Mouse (Mus musculus) cortical plate, adult 2 months (tissue): ENCODE measurements around the gene Smad1.

Source experiments
- CTCF ChIP-seq: fragments of 200-500 bp; IDR thresholded peaks from 2 replicates; pipeline ENCODE4 v1.5.1; 2011; ENCODE audit warnings: mild to moderate bottlenecking, control low read depth, low read length; ENCODE audit not compliant: insufficient read depth; ENCODE audit errors: extremely low read depth
- POLR2A ChIP-seq: fragments of 200-500 bp; IDR thresholded peaks from 2 replicates; pipeline ENCODE4 v1.6.1; 2011; ENCODE audit warnings: mild to moderate bottlenecking, low read length, control low read depth; ENCODE audit not compliant: insufficient read depth; ENCODE audit errors: extremely low read depth

DNA sequence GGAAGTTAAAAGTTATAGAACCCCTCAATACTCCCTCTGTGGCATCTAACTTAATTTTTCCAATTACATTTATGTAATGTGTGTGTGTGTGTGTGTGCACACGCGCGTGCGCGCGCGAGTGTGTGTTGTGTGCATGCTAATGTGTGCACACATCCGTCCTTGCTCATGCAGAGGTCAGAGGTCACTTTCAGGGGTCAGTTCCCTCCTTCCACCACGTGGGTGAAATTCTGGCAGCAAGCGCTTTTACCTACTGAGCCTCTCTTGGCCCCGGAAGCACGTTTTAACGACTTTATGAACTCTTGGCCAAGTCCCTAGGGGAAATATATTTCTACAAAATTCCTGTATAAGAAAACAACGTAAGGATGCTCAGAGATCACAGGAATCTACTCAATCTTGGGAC is 19.3 kb downstream of the Smad1 start:
- no peak for TF ChIP-seq CTCF
- no peak for TF ChIP-seq POLR2A
